Mouse (Mus musculus): ENCODE measurements at regions not wholly inside any gene's neighbourhood (a gene's known extent, or its start where the extent isn't known, plus 50 kb on each side); places are given as distances from the start of the nearest gene placed in this dataset.

DNA sequence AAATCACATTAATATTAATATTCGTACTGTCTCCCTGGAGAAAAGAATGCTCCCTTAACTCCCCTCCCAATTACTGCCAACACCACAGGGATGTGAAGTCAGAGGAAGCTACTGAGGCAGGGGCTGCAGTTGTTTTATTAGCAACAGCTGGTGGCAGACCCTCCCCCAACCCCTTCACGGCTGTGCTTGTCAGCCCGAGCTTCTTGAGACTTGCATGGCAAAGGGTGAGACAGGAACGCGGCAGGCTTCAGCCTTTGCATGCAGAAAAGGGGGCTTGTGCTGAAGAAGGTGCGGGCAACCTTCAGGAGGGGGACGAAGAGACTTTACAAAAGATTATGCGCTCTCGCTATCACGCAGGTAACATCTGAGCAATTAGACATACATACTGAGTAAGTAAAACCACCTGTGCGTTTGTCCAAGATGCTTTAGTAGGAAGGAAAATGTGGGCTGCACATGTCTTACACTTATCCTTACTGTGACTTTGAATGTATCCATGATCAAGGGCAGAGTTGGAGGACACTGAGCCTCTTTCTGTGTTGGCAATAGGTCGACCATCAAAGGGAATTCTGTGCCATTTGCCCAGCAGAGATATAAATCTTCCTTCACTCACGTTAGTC lies 76.9 kb downstream of the Zbtb18 start:
- Histone ChIP-seq H3K27me3 (ENCODE audit: control insufficient read depth, insufficient read depth, low read length) (no peaks in the 10 kb centered on the region), H3K4me3 (ENCODE audit: control insufficient read depth, insufficient read depth, low read length) (no peak overlapping the region), H3K27ac (ENCODE audit: control insufficient read depth, insufficient read depth, low read length) (no peak overlapping the region), H3K36me3 (ENCODE audit: control insufficient read depth, insufficient read depth, low read length) (no peaks in the 10 kb centered on the region), H3K4me1 (replicated peaks; ENCODE audit: control insufficient read depth, insufficient read depth, low read length) (no peaks in the 10 kb centered on the region)
- WGBS, result 93% methylated on average over 13 of the region's 13 CpGs
- DNase-seq, result no peak
- no peak for TF ChIP-seq CTCF (IDR thresholded peaks at IDR 0.05; ENCODE audit: borderline replicate concordance, control insufficient read depth, extremely low read depth, insufficient read depth, low read length, poor library complexity)
- no peak for TF ChIP-seq POLR2A (IDR thresholded peaks at IDR 0.05; ENCODE audit: control insufficient read depth, extremely low read depth, insufficient read depth, low read length, poor library complexity)

DNA sequence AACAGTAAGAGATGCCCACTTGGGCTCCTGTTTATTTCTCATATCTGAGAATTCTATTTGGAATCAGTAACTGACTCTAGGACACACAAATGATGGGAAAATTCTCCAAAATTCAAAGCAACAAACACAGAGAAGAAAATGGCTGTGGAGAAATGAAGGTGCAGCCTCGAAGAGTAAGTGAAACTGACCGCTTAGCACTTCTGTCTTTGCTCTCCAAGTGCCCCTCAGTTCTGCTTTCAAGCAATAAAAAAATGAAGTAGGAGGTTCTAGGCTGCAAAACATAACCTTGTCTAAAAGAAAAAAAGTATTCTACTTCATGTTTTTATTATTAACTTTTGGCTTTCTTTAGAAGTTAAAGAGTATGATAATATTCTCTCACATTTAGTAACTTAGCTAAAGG lies 79.0 kb downstream of the Zbtb18 start:
- no peaks in the 10 kb centered on the region for H3K36me3 ChIP-seq (ENCODE audit: control insufficient read depth, insufficient read depth, low read length)
- no peaks in the 10 kb centered on the region for H3K4me1 ChIP-seq (replicated peaks; ENCODE audit: control insufficient read depth, insufficient read depth, low read length)
- no peaks in the 10 kb centered on the region for H3K27me3 ChIP-seq (ENCODE audit: control insufficient read depth, insufficient read depth, low read length)
- TF ChIP-seq POLR2A (IDR thresholded peaks at IDR 0.05; ENCODE audit: control insufficient read depth, extremely low read depth, insufficient read depth, low read length, poor library complexity) (no peak), CTCF (IDR thresholded peaks at IDR 0.05; ENCODE audit: borderline replicate concordance, control insufficient read depth, extremely low read depth, insufficient read depth, low read length, poor library complexity) (no peak)
- DNase-seq, result no peak
- WGBS, result 45% methylated on average over 2 of the region's 2 CpGs
- H3K4me3 ChIP-seq (ENCODE audit: control insufficient read depth, insufficient read depth, low read length), result no peak overlapping the region
- H3K27ac ChIP-seq (ENCODE audit: control insufficient read depth, insufficient read depth, low read length), result no peak overlapping the region

DNA sequence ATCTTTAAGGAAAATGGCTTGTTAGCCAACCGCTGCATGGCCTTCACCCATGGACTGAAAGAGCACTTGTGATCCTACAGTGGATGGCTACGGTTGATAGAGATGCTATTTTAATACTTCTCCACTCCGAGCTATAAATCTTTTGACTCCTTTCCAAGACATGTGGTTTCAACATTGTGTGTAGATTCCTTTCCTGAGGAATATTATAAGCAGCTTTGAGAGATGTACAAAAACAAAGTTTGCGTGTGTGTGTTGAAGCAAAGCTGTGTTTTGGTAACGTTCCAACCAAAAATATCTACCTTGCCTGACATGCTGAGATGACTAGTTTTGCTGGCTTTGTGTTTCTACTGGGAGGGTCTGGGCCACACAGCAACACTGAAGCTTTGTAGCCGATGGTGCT lies 83.0 kb downstream of the Zbtb18 start:
- TF ChIP-seq CTCF (IDR thresholded peaks at IDR 0.05; ENCODE audit: borderline replicate concordance, control insufficient read depth, extremely low read depth, insufficient read depth, low read length, poor library complexity) (no peak), POLR2A (IDR thresholded peaks at IDR 0.05; ENCODE audit: control insufficient read depth, extremely low read depth, insufficient read depth, low read length, poor library complexity) (no peak)
- Histone ChIP-seq H3K27me3 (ENCODE audit: control insufficient read depth, insufficient read depth, low read length) (no peaks in the 10 kb centered on the region), H3K4me3 (ENCODE audit: control insufficient read depth, insufficient read depth, low read length) (no peak overlapping the region), H3K27ac (ENCODE audit: control insufficient read depth, insufficient read depth, low read length) (no peak overlapping the region), H3K36me3 (ENCODE audit: control insufficient read depth, insufficient read depth, low read length) (no peaks in the 10 kb centered on the region), H3K4me1 (replicated peaks; ENCODE audit: control insufficient read depth, insufficient read depth, low read length) (no peaks in the 10 kb centered on the region)
- 90% methylated on average over 6 of the region's 6 CpGs for WGBS
- no peak for DNase-seq

DNA sequence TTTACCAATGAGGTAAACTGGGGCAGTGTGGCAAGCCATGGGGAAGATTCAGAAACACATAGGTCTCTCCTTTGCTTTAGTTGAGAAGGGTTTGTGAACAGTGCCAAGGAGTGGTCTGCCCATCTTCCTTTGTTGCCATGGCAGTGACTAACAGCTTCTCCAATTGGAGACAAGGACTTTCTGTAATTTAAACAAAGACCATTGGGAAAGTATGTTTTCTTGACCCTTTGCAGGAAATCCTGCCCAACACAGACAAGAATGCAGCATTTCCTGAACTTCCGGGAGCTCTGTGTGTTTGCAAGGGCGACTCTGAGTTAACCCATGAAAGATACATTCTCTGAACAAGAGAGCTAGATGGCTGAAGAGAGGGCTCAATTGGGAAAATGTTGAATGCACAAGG lies 89.6 kb downstream of the Zbtb18 start:
- Histone ChIP-seq H3K27ac (ENCODE audit: control insufficient read depth, insufficient read depth, low read length) (peak overlapping the region; percentile 88), H3K4me3 (ENCODE audit: control insufficient read depth, insufficient read depth, low read length) (no peak overlapping the region), H3K36me3 (ENCODE audit: control insufficient read depth, insufficient read depth, low read length) (no peaks in the 10 kb centered on the region), H3K27me3 (ENCODE audit: control insufficient read depth, insufficient read depth, low read length) (no peaks in the 10 kb centered on the region), H3K4me1 (replicated peaks; ENCODE audit: control insufficient read depth, insufficient read depth, low read length) (peaks cover 14% of the 10 kb centered on the region)
- DNase-seq, result no peak
- TF ChIP-seq POLR2A (IDR thresholded peaks at IDR 0.05; ENCODE audit: control insufficient read depth, extremely low read depth, insufficient read depth, low read length, poor library complexity) (no peak), CTCF (IDR thresholded peaks at IDR 0.05; ENCODE audit: borderline replicate concordance, control insufficient read depth, extremely low read depth, insufficient read depth, low read length, poor library complexity) (no peak)
- 23% methylated on average over 2 of the region's 2 CpGs for WGBS

DNA sequence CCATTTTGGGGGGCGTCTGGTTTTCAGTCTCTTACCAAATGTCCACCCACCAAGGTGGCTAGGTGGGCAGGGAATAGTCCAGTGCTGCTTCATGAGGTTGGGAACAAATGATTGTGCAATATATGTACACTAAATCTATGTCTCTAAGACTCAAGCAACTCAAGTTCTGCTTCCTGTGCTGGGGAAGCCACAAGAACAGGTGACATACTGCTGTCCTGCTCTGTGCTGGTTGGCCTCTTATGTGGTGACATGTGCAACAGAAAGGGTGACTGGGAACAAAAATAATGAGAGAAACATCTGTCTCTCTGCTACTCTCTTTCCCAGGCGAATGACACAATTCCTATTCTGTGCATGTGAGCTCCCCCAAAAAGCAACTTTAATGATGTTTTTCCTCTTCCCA lies 90.5 kb downstream of the Zbtb18 start:
- Histone ChIP-seq H3K36me3 (ENCODE audit: control insufficient read depth, insufficient read depth, low read length) (no peaks in the 10 kb centered on the region), H3K4me3 (ENCODE audit: control insufficient read depth, insufficient read depth, low read length) (no peak overlapping the region), H3K4me1 (replicated peaks; ENCODE audit: control insufficient read depth, insufficient read depth, low read length) (peaks cover 14% of the 10 kb centered on the region), H3K27ac (ENCODE audit: control insufficient read depth, insufficient read depth, low read length) (peak overlapping the region; percentile 88), H3K27me3 (ENCODE audit: control insufficient read depth, insufficient read depth, low read length) (no peaks in the 10 kb centered on the region)
- WGBS, result 21% methylated on average over 2 of the region's 2 CpGs
- DNase-seq, result peak; percentile 36
- TF ChIP-seq POLR2A (IDR thresholded peaks at IDR 0.05; ENCODE audit: control insufficient read depth, extremely low read depth, insufficient read depth, low read length, poor library complexity), result no peak
- TF ChIP-seq CTCF (IDR thresholded peaks at IDR 0.05; ENCODE audit: borderline replicate concordance, control insufficient read depth, extremely low read depth, insufficient read depth, low read length, poor library complexity), result no peak

DNA sequence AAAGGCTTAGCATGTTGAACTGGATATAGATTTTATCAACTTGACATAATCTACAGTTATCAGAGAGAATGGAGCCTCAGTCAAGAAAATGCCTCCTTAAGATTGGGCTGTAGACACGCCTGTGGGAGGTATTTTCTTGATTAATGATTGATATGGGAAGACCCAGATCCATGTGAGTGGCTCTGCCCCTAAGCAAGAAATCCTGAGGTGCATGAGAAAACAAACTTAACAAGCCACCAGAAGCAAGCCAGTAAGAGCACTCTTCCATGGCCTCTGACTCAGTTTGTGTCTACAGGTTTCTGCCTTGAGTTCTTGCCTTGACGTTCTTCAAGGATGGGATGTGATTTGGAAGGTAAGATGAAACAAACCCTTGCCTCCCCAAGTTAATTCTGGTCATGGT lies 91.2 kb downstream of the Zbtb18 start:
- TF ChIP-seq POLR2A (IDR thresholded peaks at IDR 0.05; ENCODE audit: control insufficient read depth, extremely low read depth, insufficient read depth, low read length, poor library complexity) (no peak), CTCF (IDR thresholded peaks at IDR 0.05; ENCODE audit: borderline replicate concordance, control insufficient read depth, extremely low read depth, insufficient read depth, low read length, poor library complexity) (no peak)
- WGBS, result 91% methylated on average over 2 of the region's 2 CpGs

More for the DNA sequence above, 91.2 kb downstream of the Zbtb18 start:
- peaks cover 14% of the 10 kb centered on the region for H3K4me1 ChIP-seq (replicated peaks; ENCODE audit: control insufficient read depth, insufficient read depth, low read length)
- no peak for DNase-seq
- H3K27me3 ChIP-seq (ENCODE audit: control insufficient read depth, insufficient read depth, low read length), result no peaks in the 10 kb centered on the region
- H3K27ac ChIP-seq (ENCODE audit: control insufficient read depth, insufficient read depth, low read length), result no peak overlapping the region; the same call in 1 of the 2 replicates
- H3K4me3 ChIP-seq (ENCODE audit: control insufficient read depth, insufficient read depth, low read length), result no peak overlapping the region
- H3K36me3 ChIP-seq (ENCODE audit: control insufficient read depth, insufficient read depth, low read length), result no peaks in the 10 kb centered on the region
